Mouse (Mus musculus): ENCODE data around the gene Serpina10.
"Not testable (repeated sequence)": the region's sequence is repeated elsewhere in the genome, so short reads cannot be mapped to it uniquely, and the experiment has no call there.

DNA sequence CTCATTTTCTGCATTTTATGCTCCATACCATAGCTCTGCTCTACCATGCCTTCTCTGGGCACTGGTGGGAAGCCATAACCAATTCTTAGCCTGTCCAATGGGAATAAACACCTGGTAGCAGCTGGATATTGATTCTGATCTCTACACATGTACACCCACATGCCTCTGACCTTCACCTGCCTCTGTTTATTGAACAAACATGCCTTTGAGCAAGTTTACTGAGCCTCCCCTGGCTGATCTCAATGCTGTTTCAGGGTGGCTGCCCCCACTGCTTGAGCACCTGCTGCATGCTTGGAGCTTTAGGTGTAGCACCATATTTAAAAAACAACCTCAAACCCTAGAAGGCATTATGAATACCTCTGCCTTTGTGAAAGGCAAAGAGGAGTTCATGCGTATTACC is 48.6 kb upstream of the Serpina10 start:
- not testable (repeated sequence) for TF ChIP-seq GATA1 (IDR thresholded peaks at IDR 0.05; ENCODE audit: borderline replicate concordance, low read length); FLI1 (IDR thresholded peaks at IDR 0.05; ENCODE audit: low read length)

Data from megakaryocyte, embryonic 14.5 days (primary cell).